Mouse (Mus musculus): ENCODE data around the gene Angptl1.

The Angptl1 gene

GRCm38 (mm10) chr1:156838177-156838576 lies at the start of gene Angptl1:
Gene Angptl1, plus strand, starts transcription at chr1:156838562.
- peak in 1 of 2 experiments; percentile 54 for DNase-seq (ENCODE audit: inconsistent age in 2 of 2, low spot score in 1 of 2)

GRCm38 (mm10) chr1:156789844-156790490 lies 48.4 kb upstream of the Angptl1 start:
- no peak for DNase-seq (ENCODE audit: inconsistent age in 2 of 2, low spot score in 1 of 2)

DNA sequence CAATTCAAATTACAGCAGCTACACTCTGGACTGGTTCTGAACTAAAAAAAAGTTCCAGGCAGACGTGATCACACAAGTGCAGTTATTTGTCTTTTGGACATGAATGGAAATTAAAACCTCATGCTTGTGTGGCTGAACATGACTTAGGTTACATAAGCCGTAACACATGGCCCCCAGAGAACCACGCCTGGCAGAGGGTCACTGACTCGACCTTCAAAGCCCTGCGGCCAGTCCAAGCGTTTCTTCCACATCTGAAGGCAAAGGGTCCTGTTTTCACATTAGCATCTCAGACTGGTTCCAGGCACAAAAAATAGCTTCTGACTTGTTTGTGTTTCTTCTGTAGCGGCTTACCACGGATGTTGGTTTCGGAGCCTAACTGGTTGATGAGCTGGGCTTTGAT lies 42.1 kb upstream of the Angptl1 start:
- DNase-seq (ENCODE audit: inconsistent age in 2 of 2, low spot score in 1 of 2), result peak in 1 of 2 experiments; percentile 31

- DNase-seq (ENCODE audit: inconsistent age in 2 of 2, low spot score in 1 of 2), result peak in 1 of 2 experiments; percentile 77
Observed at GRCm38 (mm10) chr1:156801276-156801675, 37.1 kb upstream of the Angptl1 start.

- no peak for DNase-seq (ENCODE audit: inconsistent age in 2 of 2, low spot score in 1 of 2)
Observed at GRCm38 (mm10) chr1:156808332-156808731, 30.0 kb upstream of the Angptl1 start.

GRCm38 (mm10) chr1:156811928-156812327 lies 26.4 kb upstream of the Angptl1 start:
- no peak for DNase-seq (ENCODE audit: inconsistent age in 2 of 2, low spot score in 1 of 2)

- DNase-seq (ENCODE audit: inconsistent age in 2 of 2, low spot score in 1 of 2), result no peak
Observed at GRCm38 (mm10) chr1:156812716-156813115, 25.6 kb upstream of the Angptl1 start.

DNA sequence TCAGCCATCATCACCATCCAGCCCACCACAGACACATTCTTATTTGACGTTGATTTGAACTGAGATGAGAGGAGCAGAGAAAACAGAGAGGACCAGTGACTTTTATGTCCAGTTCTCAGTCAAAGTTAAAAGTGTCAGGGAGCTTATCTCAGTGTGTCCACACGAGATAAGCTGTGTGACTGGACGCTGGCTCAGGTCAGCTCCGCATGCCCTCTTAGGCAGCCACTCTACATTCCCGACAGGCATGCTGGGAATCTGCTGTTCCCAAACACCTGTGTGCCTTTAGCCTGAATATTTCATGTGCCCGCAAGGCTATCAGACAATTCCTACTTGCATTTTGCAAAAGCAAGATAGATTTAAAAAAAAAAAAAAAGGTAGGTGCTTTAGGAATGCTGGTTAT lies 24.9 kb upstream of the Angptl1 start:
- DNase-seq (ENCODE audit: inconsistent age in 2 of 2, low spot score in 1 of 2), result no peak

DNA sequence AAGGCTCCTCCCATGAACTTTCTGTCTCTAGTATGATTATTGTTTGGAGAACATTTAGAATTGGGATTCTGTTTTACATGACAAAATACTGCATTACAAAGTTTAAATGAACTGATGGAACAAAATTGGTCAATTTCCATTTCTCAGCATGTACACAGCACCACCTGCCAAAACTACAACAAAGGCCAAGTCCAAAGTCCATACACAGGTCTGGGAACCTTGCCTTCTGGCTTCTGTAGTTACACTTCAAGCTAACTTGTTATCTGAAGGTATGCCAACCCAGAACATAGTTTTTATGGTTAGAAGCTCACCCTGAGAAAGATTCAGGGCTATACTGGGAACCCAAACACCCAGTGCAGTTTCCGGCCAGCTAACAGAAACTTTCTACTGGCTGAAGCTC lies 19.1 kb upstream of the Angptl1 start:
- no peak for DNase-seq (ENCODE audit: inconsistent age in 2 of 2, low spot score in 1 of 2)

GRCm38 (mm10) chr1:156838695-156839094 lies 333 bp downstream of the Angptl1 start:
- peak; percentile 67 to 92 for DNase-seq (ENCODE audit: inconsistent age in 2 of 2, low spot score in 1 of 2)

GRCm38 (mm10) chr1:156841625-156842339 lies 3.4 kb downstream of the Angptl1 start:
- no peak for DNase-seq (ENCODE audit: inconsistent age in 2 of 2, low spot score in 1 of 2)

DNA sequence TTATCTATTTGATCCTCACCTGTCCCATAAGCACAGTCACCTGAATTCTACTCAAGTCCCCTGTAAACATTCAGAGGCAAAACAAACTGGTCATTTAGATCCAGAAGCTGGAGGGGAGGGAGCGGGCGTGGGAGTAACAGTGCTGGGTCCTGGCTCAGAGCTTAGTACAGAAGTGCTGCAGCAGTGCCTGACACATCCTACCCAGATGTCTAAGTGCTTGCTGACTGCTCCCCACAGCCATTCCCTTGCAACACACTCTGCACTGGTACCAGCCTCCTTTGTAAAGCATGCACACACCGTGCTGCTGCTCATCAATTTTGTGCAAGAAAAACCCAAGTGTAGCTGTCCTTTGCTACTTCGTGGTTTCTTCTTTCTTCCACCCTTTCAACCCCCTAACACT lies 8.7 kb downstream of the Angptl1 start:
- no peak for DNase-seq (ENCODE audit: inconsistent age in 2 of 2, low spot score in 1 of 2)

- DNase-seq (ENCODE audit: inconsistent age in 2 of 2, low spot score in 1 of 2), result no peak
Observed at GRCm38 (mm10) chr1:156852409-156852808, 14.0 kb downstream of the Angptl1 start.

- DNase-seq (ENCODE audit: inconsistent age in 2 of 2, low spot score in 1 of 2), result no peak
Observed at GRCm38 (mm10) chr1:156852872-156853271, 14.5 kb downstream of the Angptl1 start.

DNA sequence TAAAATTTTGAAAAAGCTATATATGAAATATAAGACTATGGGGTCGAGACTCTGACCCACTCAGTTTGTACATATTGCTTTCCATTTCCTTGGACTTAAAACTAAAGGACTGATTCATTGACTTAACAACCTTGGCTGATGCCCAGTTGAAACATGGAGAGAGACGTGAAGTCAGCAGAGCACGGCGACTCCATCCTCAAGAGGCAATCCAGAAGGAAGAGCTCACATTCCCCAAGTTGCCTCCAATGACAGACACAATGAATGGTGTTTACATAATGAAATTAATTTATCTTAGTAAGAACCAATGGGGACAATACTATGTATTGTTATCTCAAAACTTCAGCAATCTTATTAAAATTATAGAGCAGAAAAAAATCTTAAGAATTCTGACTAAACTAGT lies 16.2 kb downstream of the Angptl1 start:
- DNase-seq (ENCODE audit: inconsistent age in 2 of 2, low spot score in 1 of 2), result no peak

- DNase-seq (ENCODE audit: inconsistent age in 2 of 2, low spot score in 1 of 2), result no peak
Observed at GRCm38 (mm10) chr1:156856666-156857065, 18.3 kb downstream of the Angptl1 start.

DNA sequence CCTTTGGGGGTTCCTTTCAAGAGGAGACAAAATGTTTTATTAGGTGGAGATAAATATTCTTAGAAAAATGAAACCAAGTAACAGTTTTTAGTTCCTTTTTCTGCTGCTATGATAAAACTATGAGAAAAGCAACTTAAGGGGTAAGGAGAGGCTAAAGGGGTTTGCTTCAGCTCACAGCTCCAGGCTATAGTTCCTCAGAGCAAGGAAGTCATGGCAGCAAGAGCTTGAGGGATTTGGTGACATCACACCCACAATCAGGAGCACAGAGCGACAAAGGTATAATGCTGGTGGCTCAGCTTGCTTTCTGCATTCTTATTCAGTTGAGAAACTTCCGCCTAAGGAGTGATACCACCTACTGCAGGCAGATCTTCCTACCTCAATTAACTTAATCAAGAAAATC lies 20.8 kb downstream of the Angptl1 start:
- no peak for DNase-seq (ENCODE audit: inconsistent age in 2 of 2, low spot score in 1 of 2)

DNA sequence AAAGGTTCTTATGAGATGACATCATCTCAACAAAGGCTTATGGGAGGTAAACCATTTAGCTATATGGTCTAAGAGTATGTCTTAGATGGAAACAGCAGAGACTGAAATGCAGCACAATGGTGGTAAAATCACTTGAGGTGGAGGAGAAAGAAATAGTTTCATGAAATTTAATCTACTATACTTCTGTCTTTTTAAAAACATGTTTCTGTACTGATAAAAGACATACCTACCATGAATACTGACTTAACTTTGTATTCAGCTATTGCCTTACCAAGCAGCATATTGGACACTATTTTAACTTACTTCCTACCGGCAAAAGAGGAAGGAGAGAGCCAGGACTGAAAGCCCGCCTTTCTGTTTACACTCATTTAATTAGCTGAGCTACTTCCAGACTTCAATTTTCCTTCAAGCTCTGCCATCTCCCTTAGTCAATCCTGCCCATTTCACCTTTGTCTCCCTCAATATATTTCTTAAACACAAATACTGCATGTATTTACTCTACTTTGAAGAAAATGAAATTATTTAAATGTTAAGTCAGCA lies 21.4 kb downstream of the Angptl1 start:
- no peak for DNase-seq (ENCODE audit: inconsistent age in 2 of 2, low spot score in 1 of 2)

GRCm38 (mm10) chr1:156860266-156860665 lies 21.9 kb downstream of the Angptl1 start:
- DNase-seq (ENCODE audit: inconsistent age in 2 of 2, low spot score in 1 of 2), result no peak

DNA sequence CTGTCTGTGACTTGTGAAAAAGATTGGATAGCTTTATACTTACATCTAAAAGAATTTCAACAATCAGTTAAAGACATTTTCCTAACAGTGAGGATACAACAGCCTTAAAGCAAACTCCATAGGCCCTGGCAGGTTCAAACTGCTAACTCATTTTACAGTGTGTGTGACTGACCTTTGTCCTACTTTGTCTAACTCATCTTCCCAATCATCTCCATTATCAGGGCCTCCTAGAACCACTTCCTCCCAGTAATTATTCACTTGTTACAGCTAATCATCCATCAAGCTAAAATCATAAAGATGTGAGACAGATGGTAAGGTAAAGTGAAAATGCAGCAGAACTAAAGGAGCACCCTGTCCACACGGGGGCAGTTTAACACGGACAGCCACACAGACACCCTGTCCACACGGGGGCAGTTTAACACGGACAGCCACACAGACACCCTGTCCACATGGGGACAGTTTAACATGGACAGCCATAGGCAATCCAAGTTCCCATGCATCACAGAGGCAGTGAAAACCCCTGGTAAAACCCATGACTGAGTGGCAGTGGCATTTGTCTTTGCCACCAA lies 23.2 kb downstream of the Angptl1 start:
- DNase-seq (ENCODE audit: inconsistent age in 2 of 2, low spot score in 1 of 2), result peak in 1 of 2 experiments; percentile 74

- no peak for DNase-seq (ENCODE audit: inconsistent age in 2 of 2, low spot score in 1 of 2)
Observed at GRCm38 (mm10) chr1:156863726-156864125, 25.4 kb downstream of the Angptl1 start.

DNA sequence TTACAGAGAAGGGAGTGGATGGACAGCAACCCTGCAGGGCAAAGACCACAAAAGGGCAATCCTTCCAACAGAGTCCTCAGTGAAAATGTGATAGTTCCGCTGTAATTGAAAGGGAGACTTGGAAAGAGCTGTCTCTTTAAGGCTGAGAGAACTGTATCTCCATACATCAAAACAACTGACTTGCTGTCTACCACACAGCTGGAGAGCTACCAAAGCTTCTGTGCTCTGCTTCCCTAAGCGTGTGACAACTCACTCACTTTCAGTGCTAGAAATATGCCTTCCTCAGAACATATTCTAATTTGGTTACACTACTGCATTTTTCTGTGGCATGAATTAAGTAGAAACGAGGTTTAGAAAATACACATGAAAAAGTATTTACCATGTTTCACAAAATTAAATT lies 25.9 kb downstream of the Angptl1 start:
- DNase-seq (ENCODE audit: inconsistent age in 2 of 2, low spot score in 1 of 2), result no peak

All from adrenal gland, adult (tissue).